Mouse (Mus musculus): ENCODE measurements at regions not wholly inside any gene's neighbourhood (a gene's known extent, or its start where the extent isn't known, plus 50 kb on each side); places are given as distances from the start of the nearest gene placed in this dataset.

- TF ChIP-seq POLR2A (IDR thresholded peaks at IDR 0.05; ENCODE audit: borderline replicate concordance, extremely low read depth, low read depth, low read length) (no peak), CTCF (IDR thresholded peaks at IDR 0.05; ENCODE audit: insufficient read depth, low read length) (no peak)
Observed at GRCm38 (mm10) chr2:92664939-92665338, 65.4 kb downstream of the Chst1 start.

All from lung, adult 2 months (tissue).